Mouse (Mus musculus): ENCODE data around the gene Dctn3. TPM values are rescaled to one million over a fixed set of nuclear protein-coding genes. Genes with fewer than 3 reads are reported as not detected.

The Dctn3 gene
- polyA plus RNA-seq, 1 experiment: 155 TPM

DNA sequence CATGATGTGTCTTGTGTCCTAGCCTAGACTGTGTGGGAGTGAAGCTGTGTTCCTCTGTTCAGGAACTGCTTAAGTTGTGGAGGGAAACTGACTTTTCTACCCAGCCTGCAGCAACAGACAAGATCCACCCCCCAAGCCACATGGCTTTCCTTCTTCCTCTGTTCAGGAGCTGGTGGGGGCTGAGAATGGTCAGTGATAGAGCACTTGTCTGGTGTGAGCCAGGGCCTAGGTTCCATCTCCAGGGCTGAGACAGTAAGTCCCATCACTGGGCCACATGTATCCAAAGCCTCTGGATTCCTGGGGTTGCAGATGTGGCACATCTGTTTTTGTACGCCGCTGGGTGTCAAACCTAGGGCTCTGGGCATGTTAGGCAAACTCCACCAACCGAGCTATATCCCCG, 37.9 kb upstream of the Dctn3 start:
- Histone ChIP-seq H3K4me3 (no peak overlapping the region), H3K79me2 (ENCODE audit: control insufficient read depth, insufficient read depth) (no peaks in the 10 kb centered on the region)

GRCm38 (mm10) chr4:41760288-41760721, 37.3 kb upstream of the Dctn3 start:
- no peak overlapping the region for H3ac ChIP-seq (ENCODE audit: control insufficient read depth, insufficient read length)
- peaks cover 10% of the 10 kb centered on the region for H3K27me3 ChIP-seq (ENCODE audit: control insufficient read depth, insufficient read depth, insufficient read length)
- H3K4me2 ChIP-seq (ENCODE audit: low read depth): peak overlapping the region; percentile 63
- H3K36me3 ChIP-seq (ENCODE audit: control insufficient read depth, insufficient read depth): no peaks in the 10 kb centered on the region
- no peaks in the 10 kb centered on the region for H3K79me2 ChIP-seq (ENCODE audit: control insufficient read depth, insufficient read depth)
- TF ChIP-seq POLR2AphosphoS2 (IDR thresholded peaks at IDR 0.05; ENCODE audit: insufficient read length, low read depth) (no peak), POLR2A (IDR thresholded peaks at IDR 0.05; ENCODE audit: insufficient read length, low read depth) (no peak), E2F4 (IDR thresholded peaks at IDR 0.05; ENCODE audit: insufficient read depth) (no peak), MYOD1 (IDR thresholded peaks at IDR 0.05; ENCODE audit: control insufficient read depth in 1 of 3, insufficient read length in 2 of 3, low read depth in 2 of 3) (no peak), REST (IDR thresholded peaks at IDR 0.05; ENCODE audit: insufficient read depth, insufficient read length) (no peak), TCF12 (IDR thresholded peaks at IDR 0.05; ENCODE audit: insufficient read depth, poor library complexity, severe bottlenecking) (no peak), CEBPB (IDR thresholded peaks at IDR 0.05; ENCODE audit: insufficient read depth, poor library complexity, severe bottlenecking) (no peak), MAX (IDR thresholded peaks at IDR 0.05; ENCODE audit: low read depth) (no peak), TCF3 (IDR thresholded peaks at IDR 0.05; ENCODE audit: insufficient read length, low read depth) (no peak)
- H3K4me3 ChIP-seq: no peak overlapping the region

More for the DNA sequence above, 37.9 kb upstream of the Dctn3 start:
- Histone ChIP-seq H3K27me3 (ENCODE audit: control insufficient read depth, insufficient read depth, insufficient read length) (peaks cover 16% of the 10 kb centered on the region), H3ac (ENCODE audit: control insufficient read depth, insufficient read length) (no peak overlapping the region), H3K36me3 (ENCODE audit: control insufficient read depth, insufficient read depth) (no peaks in the 10 kb centered on the region), H3K4me2 (ENCODE audit: low read depth) (peak overlapping the region; percentile 63)
- no peak for TF ChIP-seq MYOG (IDR thresholded peaks at IDR 0.05; ENCODE audit: control insufficient read depth in 1 of 3, insufficient read depth in 1 of 3, insufficient read length in 2 of 3, low read depth in 2 of 3)
- TF ChIP-seq E2F4 (IDR thresholded peaks at IDR 0.05; ENCODE audit: insufficient read depth): no peak
- no peak for TF ChIP-seq CEBPB (IDR thresholded peaks at IDR 0.05; ENCODE audit: insufficient read depth, poor library complexity, severe bottlenecking)
- TF ChIP-seq TCF3 (IDR thresholded peaks at IDR 0.05; ENCODE audit: insufficient read length, low read depth): no peak
- no peak for TF ChIP-seq SRF (IDR thresholded peaks at IDR 0.05; ENCODE audit: control insufficient read depth, insufficient read length, low read depth)
- TF ChIP-seq MYOD1 (IDR thresholded peaks at IDR 0.05; ENCODE audit: control insufficient read depth in 1 of 3, insufficient read length in 2 of 3, low read depth in 2 of 3): no peak
- TF ChIP-seq USF1 (IDR thresholded peaks at IDR 0.05; ENCODE audit: low read depth): no peak
- no peak for TF ChIP-seq POLR2A (IDR thresholded peaks at IDR 0.05; ENCODE audit: insufficient read length, low read depth)
- TF ChIP-seq MAX (IDR thresholded peaks at IDR 0.05; ENCODE audit: low read depth): no peak
- TF ChIP-seq REST (IDR thresholded peaks at IDR 0.05; ENCODE audit: insufficient read depth, insufficient read length): no peak
- TF ChIP-seq POLR2AphosphoS2 (IDR thresholded peaks at IDR 0.05; ENCODE audit: insufficient read length, low read depth): no peak
- no peak for TF ChIP-seq TCF12 (IDR thresholded peaks at IDR 0.05; ENCODE audit: insufficient read depth, poor library complexity, severe bottlenecking)

DNA sequence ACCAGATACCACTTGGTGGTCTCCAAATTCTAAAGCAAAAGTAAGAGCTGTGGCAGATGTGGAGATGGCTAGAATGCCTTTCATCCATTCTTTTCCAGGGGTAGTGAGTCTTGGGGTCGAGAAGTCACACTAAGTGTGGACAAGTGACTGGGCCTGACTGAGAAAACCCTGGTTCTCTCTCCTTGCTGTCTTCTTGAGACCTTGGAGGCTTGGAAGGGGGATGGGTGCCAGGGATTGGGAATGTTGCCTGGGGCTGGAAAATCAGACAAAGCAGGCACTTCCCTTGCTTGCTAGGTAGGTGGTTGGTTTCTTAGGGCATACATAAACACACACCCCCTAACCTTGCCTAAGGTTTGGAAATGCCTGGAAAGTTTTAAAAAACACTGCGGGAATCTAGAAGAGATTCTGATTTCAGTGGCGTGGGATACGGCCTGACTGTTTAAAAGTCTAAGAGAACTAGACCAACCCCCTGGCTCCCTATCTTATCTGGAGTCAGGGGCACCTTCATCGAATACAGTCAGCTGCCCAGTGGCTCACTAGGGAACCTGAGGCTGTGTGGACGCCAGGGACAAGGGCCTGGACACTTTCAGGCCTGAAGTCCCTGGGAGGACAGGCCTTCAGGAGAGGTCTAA, 36.8 kb upstream of the Dctn3 start:
- Histone ChIP-seq H3ac (ENCODE audit: control insufficient read depth, insufficient read length) (no peak overlapping the region), H3K79me2 (ENCODE audit: control insufficient read depth, insufficient read depth) (no peaks in the 10 kb centered on the region), H3K27me3 (ENCODE audit: control insufficient read depth, insufficient read depth, insufficient read length) (peaks cover 10% of the 10 kb centered on the region), H3K36me3 (ENCODE audit: control insufficient read depth, insufficient read depth) (no peaks in the 10 kb centered on the region), H3K4me3 (no peak overlapping the region), H3K4me2 (ENCODE audit: low read depth) (peak overlapping the region; percentile 10)
- TF ChIP-seq POLR2AphosphoS2 (IDR thresholded peaks at IDR 0.05; ENCODE audit: insufficient read length, low read depth) (no peak), MYOD1 (IDR thresholded peaks at IDR 0.05; ENCODE audit: control insufficient read depth in 1 of 3, insufficient read length in 2 of 3, low read depth in 2 of 3) (no peak), MAX (IDR thresholded peaks at IDR 0.05; ENCODE audit: low read depth) (no peak), CEBPB (IDR thresholded peaks at IDR 0.05; ENCODE audit: insufficient read depth, poor library complexity, severe bottlenecking) (no peak), REST (IDR thresholded peaks at IDR 0.05; ENCODE audit: insufficient read depth, insufficient read length) (no peak), TCF12 (IDR thresholded peaks at IDR 0.05; ENCODE audit: insufficient read depth, poor library complexity, severe bottlenecking) (no peak), POLR2A (IDR thresholded peaks at IDR 0.05; ENCODE audit: insufficient read length, low read depth) (no peak), E2F4 (IDR thresholded peaks at IDR 0.05; ENCODE audit: insufficient read depth) (no peak)

DNA sequence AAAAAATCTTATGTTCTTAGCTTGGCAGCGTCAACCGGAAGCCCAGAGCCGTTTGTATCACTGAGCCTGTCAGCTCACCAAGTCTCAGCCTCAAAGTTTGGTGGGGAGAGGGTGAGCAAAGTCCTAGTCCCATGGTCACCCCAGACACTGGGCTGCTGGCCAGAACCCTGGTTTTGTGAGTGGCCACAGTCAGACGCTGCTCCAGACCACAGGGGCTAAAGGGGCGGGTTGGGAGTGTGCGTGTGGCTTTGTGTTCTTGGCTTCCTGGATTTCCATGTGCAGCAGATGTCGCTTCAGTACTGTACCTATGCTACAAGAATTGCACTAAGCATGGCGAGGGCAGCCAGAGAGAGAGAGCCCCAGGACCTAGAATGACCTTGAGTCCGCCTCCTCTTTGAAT, 36.2 kb upstream of the Dctn3 start:
- Histone ChIP-seq H3ac (ENCODE audit: control insufficient read depth, insufficient read length) (no peak overlapping the region), H3K4me2 (ENCODE audit: low read depth) (no peak overlapping the region), H3K79me2 (ENCODE audit: control insufficient read depth, insufficient read depth) (no peaks in the 10 kb centered on the region), H3K27me3 (ENCODE audit: control insufficient read depth, insufficient read depth, insufficient read length) (peaks cover 10% of the 10 kb centered on the region), H3K4me3 (no peak overlapping the region), H3K36me3 (ENCODE audit: control insufficient read depth, insufficient read depth) (no peaks in the 10 kb centered on the region)
- TF ChIP-seq MYOD1 (IDR thresholded peaks at IDR 0.05; ENCODE audit: control insufficient read depth in 1 of 3, insufficient read length in 2 of 3, low read depth in 2 of 3): no peak
- TF ChIP-seq MYOG (IDR thresholded peaks at IDR 0.05; ENCODE audit: control insufficient read depth in 1 of 3, insufficient read depth in 1 of 3, insufficient read length in 2 of 3, low read depth in 2 of 3): peak in 1 of 3 experiments; percentile 35

DNA sequence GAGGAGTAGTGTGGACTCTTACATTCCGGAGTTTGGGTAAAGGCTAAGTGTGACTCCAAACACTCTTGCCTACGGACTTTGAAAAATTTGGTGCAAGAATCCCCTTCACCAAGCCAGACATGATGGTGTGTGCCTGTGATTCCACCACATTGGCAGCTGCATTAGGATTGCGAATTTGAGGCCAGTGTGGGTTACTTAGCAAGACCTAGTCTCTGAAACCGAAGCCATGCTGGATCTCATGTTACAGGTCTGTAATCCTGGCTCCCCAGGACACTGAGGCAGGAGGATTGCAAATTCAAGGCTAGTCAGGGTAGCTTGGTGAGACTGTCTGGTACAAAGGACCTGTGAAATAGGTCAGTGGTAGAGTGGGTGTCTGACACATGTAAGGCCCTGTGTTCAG, 35.7 kb upstream of the Dctn3 start:
- TF ChIP-seq POLR2AphosphoS2 (IDR thresholded peaks at IDR 0.05; ENCODE audit: insufficient read length, low read depth) (no peak), TCF3 (IDR thresholded peaks at IDR 0.05; ENCODE audit: insufficient read length, low read depth) (no peak), CEBPB (IDR thresholded peaks at IDR 0.05; ENCODE audit: insufficient read depth, poor library complexity, severe bottlenecking) (no peak), USF1 (IDR thresholded peaks at IDR 0.05; ENCODE audit: low read depth) (no peak), REST (IDR thresholded peaks at IDR 0.05; ENCODE audit: insufficient read depth, insufficient read length) (no peak), MYOD1 (IDR thresholded peaks at IDR 0.05; ENCODE audit: control insufficient read depth in 1 of 3, insufficient read length in 2 of 3, low read depth in 2 of 3) (no peak), E2F4 (IDR thresholded peaks at IDR 0.05; ENCODE audit: insufficient read depth) (no peak), POLR2A (IDR thresholded peaks at IDR 0.05; ENCODE audit: insufficient read length, low read depth) (no peak), MYOG (IDR thresholded peaks at IDR 0.05; ENCODE audit: control insufficient read depth in 1 of 3, insufficient read depth in 1 of 3, insufficient read length in 2 of 3, low read depth in 2 of 3) (no peak), MAX (IDR thresholded peaks at IDR 0.05; ENCODE audit: low read depth) (no peak), SRF (IDR thresholded peaks at IDR 0.05; ENCODE audit: control insufficient read depth, insufficient read length, low read depth) (no peak), TCF12 (IDR thresholded peaks at IDR 0.05; ENCODE audit: insufficient read depth, poor library complexity, severe bottlenecking) (no peak)
- Histone ChIP-seq H3K36me3 (ENCODE audit: control insufficient read depth, insufficient read depth) (no peaks in the 10 kb centered on the region), H3K4me2 (ENCODE audit: low read depth) (no peak overlapping the region), H3K79me2 (ENCODE audit: control insufficient read depth, insufficient read depth) (no peaks in the 10 kb centered on the region), H3K27me3 (ENCODE audit: control insufficient read depth, insufficient read depth, insufficient read length) (peaks cover 10% of the 10 kb centered on the region), H3K4me3 (no peak overlapping the region), H3ac (ENCODE audit: control insufficient read depth, insufficient read length) (no peak overlapping the region)
